Mouse (Mus musculus) myocyte (in vitro differentiated cells): ENCODE results near the gene Ank2. TPM values are rescaled to one million over a fixed set of nuclear protein-coding genes. Genes with fewer than 3 reads are reported as not detected.

Source experiments
- H3K27me3 ChIP-seq: one replicate; pipeline ENCODE4 v1.6.1; 2011; ENCODE audit not compliant: control insufficient read depth, insufficient read depth, insufficient read length
- H3K36me3 ChIP-seq: one replicate; pipeline ENCODE4 v1.6.1; 2011; ENCODE audit not compliant: control insufficient read depth, insufficient read depth
- H3K4me2 ChIP-seq: one replicate; pipeline ENCODE4 v1.6.1; 2011; ENCODE audit warnings: low read depth, control low read depth
- H3K4me3 ChIP-seq: one replicate; pipeline ENCODE4 v1.5.1; 2011; ENCODE audit warnings: mild to moderate bottlenecking, control low read depth, moderate library complexity
- H3K79me2 ChIP-seq: one replicate; pipeline ENCODE4 v1.6.1; 2011; ENCODE audit not compliant: control insufficient read depth, insufficient read depth
- H3ac ChIP-seq: one replicate; pipeline ENCODE4 v1.6.1; 2011; ENCODE audit not compliant: control insufficient read depth, insufficient read length
- CEBPB ChIP-seq: IDR thresholded peaks from 2 replicates; pipeline ENCODE4 v1.6.1; 2011; ENCODE audit warnings: mild to moderate bottlenecking, moderate library complexity; ENCODE audit not compliant: poor library complexity, insufficient read depth, severe bottlenecking
- E2F4 ChIP-seq: IDR thresholded peaks from one replicate; pipeline ENCODE4 v1.6.1; 2011; ENCODE audit warnings: mild to moderate bottlenecking, control low read depth, moderate library complexity; ENCODE audit not compliant: insufficient read depth
- MAX ChIP-seq: IDR thresholded peaks from one replicate; pipeline ENCODE4 v1.6.1; 2011; ENCODE audit warnings: low read depth, mild to moderate bottlenecking, control low read depth
- MYOD1 ChIP-seq, 3 experiments: IDR thresholded peaks; one replicate each; pipeline ENCODE4 v1.6.1; 2011; ENCODE audit warnings: control low read depth in 2 of 3, low read depth in 2 of 3, mild to moderate bottlenecking in 2 of 3, moderate library complexity in 1 of 3; ENCODE audit not compliant: insufficient read length in 2 of 3, control insufficient read depth in 1 of 3
- MYOG ChIP-seq, 3 experiments: IDR thresholded peaks; one replicate each; pipeline ENCODE4 v1.6.1; 2011; ENCODE audit warnings: control low read depth in 2 of 3, low read depth in 2 of 3, mild to moderate bottlenecking in 2 of 3; ENCODE audit not compliant: insufficient read length in 2 of 3, control insufficient read depth in 1 of 3, insufficient read depth in 1 of 3
- POLR2A ChIP-seq: IDR thresholded peaks from one replicate; pipeline ENCODE4 v1.6.1; 2011; ENCODE audit warnings: low read depth, mild to moderate bottlenecking, control low read depth, moderate library complexity; ENCODE audit not compliant: insufficient read length
- POLR2AphosphoS2 ChIP-seq: IDR thresholded peaks from one replicate; pipeline ENCODE4 v1.6.1; 2011; ENCODE audit warnings: low read depth, control low read depth; ENCODE audit not compliant: insufficient read length
- REST ChIP-seq: IDR thresholded peaks from one replicate; pipeline ENCODE4 v1.6.1; 2011; ENCODE audit warnings: mild to moderate bottlenecking, control low read depth, moderate library complexity; ENCODE audit not compliant: insufficient read depth, insufficient read length
- SRF ChIP-seq: IDR thresholded peaks from one replicate; pipeline ENCODE4 v1.6.1; 2011; ENCODE audit warnings: low read depth; ENCODE audit not compliant: control insufficient read depth, insufficient read length
- TCF12 ChIP-seq: IDR thresholded peaks from one replicate; pipeline ENCODE4 v1.6.1; 2011; ENCODE audit warnings: mild to moderate bottlenecking, control low read depth; ENCODE audit not compliant: poor library complexity, insufficient read depth, severe bottlenecking
- TCF3 ChIP-seq: IDR thresholded peaks from one replicate; pipeline ENCODE4 v1.6.1; 2011; ENCODE audit warnings: low read depth, control low read depth; ENCODE audit not compliant: insufficient read length
- USF1 ChIP-seq: IDR thresholded peaks from one replicate; pipeline ENCODE4 v1.6.1; 2011; ENCODE audit warnings: low read depth, mild to moderate bottlenecking, control low read depth, moderate library complexity
- polyA plus RNA-seq: library from polyadenylated mRNA; unstranded; fragments of >200 nt; fragmentation: generic; extraction: Trizol; gene quantifications from one replicate; pipeline ENCODE4 v1.2.1, GENCODE M21; 2012; ENCODE audit warnings: missing spikeins

Ank2 gene
- polyA plus RNA-seq, 1 experiment = 20.2 TPM

DNA sequence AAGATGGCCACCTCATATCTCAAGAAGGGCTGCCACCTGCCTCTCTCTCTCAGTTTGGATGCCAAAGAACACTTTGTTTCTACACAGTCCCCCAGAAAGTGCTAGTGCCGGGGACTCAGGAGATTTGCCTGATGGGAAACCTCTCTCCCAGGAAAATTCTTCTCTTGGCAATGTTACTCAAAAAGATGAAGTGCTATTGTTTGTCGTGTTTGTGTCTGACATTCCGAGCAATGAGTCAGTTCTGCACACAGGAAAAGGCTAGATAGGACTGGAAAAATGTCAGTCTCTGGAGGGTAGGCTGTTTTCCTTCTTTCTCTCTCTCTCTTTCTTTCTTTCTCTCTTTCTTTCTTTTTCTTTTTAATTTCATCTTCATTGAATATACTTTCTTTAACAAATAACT, 577.2 kb downstream of the Ank2 start:
- Histone ChIP-seq H3K79me2 (no peaks in the 10 kb centered on the region), H3K4me3 (no peak overlapping the region), H3K27me3 (no peaks in the 10 kb centered on the region), H3ac (no peak overlapping the region), H3K4me2 (peak overlapping the region; percentile 90), H3K36me3 (no peaks in the 10 kb centered on the region)
- no peak for TF ChIP-seq POLR2AphosphoS2
- no peak for TF ChIP-seq REST

DNA sequence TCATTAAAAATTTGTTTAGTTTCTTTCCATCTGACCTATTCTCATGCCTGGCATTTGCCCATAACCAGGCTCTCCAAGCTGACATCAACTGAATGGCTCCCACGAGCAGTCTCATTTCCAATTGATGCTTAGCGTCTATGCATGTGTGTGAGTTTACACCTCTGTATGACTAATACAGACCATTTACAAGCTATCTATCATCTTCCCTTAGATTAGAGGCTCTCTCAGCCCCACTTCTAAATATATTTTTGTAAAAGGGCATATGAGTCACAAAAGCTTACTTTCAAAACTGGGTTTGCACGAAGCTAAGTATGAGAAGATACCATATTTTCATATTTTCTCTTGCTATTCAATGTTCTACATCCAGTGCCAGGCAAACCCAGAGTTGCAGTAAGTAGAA, 578.9 kb downstream of the Ank2 start:
- no peak overlapping the region for H3K4me3 ChIP-seq
- H3K36me3 ChIP-seq = no peaks in the 10 kb centered on the region
- TF ChIP-seq SRF (no peak), CEBPB (no peak), MYOD1 (IDR thresholded peaks at IDR 0.05; ENCODE audit: control insufficient read depth in 1 of 3, insufficient read length in 2 of 3, low read depth in 2 of 3) (no peak), E2F4 (no peak), USF1 (no peak), TCF12 (no peak), POLR2A (no peak), POLR2AphosphoS2 (no peak), MYOG (IDR thresholded peaks at IDR 0.05; ENCODE audit: control insufficient read depth in 1 of 3, insufficient read depth in 1 of 3, insufficient read length in 2 of 3, low read depth in 2 of 3) (no peak), REST (no peak), TCF3 (no peak)
- H3ac ChIP-seq = no peak overlapping the region
- H3K4me2 ChIP-seq = peak overlapping the region; percentile 90
- no peaks in the 10 kb centered on the region for H3K27me3 ChIP-seq
- no peaks in the 10 kb centered on the region for H3K79me2 ChIP-seq

DNA sequence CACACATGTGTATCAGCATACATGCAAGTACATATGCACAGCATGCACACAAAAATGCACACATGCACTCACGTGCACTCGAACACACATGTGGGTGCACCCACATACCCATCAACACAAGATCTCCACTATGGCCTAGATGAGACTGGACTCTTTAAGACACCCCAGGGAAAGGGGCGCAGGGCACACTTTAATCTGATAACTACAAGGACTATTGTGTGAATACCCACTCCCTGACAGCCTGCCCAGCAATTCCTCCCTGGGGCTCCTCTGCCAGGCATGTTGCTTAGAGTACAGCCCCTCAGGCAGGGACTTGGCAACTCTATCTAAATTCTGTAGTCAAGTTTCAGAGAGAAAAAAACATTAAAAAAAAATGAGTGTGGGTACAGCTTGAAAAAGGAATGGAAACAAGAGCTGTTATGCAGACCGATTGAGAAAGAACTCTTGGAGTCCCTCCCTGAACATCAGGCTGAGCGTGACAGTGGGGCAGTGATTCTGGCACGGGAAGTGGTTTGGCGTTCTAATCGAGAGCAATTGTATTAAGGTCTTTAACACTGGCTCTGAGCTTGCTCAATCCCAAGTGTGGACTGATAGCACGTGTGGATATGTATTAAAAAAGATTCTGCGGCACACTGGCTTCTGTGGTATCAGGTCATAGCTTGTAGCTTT, 580.2 kb downstream of the Ank2 start:
- Histone ChIP-seq H3K79me2 (no peaks in the 10 kb centered on the region), H3K36me3 (no peaks in the 10 kb centered on the region), H3ac (no peak overlapping the region), H3K27me3 (no peaks in the 10 kb centered on the region), H3K4me2 (peak overlapping the region; percentile 5), H3K4me3 (no peak overlapping the region)
- TF ChIP-seq POLR2AphosphoS2 (peak; percentile 42), MAX (no peak), MYOD1 (IDR thresholded peaks at IDR 0.05; ENCODE audit: control insufficient read depth in 1 of 3, insufficient read length in 2 of 3, low read depth in 2 of 3) (no peak), POLR2A (no peak), MYOG (IDR thresholded peaks at IDR 0.05; ENCODE audit: control insufficient read depth in 1 of 3, insufficient read depth in 1 of 3, insufficient read length in 2 of 3, low read depth in 2 of 3) (no peak), SRF (no peak), E2F4 (no peak), TCF12 (no peak)

DNA sequence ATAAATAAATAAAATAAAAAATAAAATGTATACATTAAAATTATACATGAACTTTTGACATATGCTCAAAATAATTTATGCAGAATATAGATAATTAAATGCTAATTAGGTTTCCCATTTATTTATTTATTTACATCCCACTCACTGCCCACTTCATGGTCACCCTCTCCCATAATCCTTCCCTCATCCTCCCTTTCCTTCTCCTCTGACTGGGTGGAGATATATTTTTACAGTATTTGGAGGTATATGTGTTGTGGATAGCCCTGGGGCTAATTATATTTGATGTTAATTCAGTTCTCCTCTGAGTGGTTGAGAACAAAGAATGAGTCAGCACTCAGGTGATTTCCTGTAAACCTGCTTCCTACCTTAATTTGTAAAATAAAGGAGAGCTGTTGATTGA, 582.8 kb downstream of the Ank2 start:
- Histone ChIP-seq H3K4me3 (no peak overlapping the region), H3K79me2 (no peaks in the 10 kb centered on the region), H3K36me3 (no peaks in the 10 kb centered on the region), H3K4me2 (no peak overlapping the region), H3K27me3 (no peaks in the 10 kb centered on the region), H3ac (no peak overlapping the region)
- TF ChIP-seq SRF (no peak), CEBPB (no peak), TCF3 (no peak)

DNA sequence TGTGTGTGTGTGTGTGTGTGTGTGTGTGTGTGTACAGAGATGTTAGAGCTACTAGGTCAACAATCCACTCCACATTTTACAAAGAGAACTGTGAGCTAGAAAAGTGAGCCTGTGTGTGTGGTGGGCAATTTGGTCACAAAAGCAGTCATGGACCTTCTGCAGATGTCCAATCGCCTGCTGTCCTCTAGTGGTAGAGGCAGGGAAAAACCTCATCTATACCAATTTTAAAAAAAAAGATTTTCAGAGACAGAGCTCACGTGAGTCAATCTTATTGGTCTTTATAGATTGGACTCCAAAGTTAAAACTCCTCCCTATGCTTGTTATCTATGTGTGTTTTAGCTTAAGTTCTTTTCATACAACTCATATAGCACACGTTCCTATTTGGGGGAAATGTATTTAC, 595.6 kb downstream of the Ank2 start:
- Histone ChIP-seq H3ac (no peak overlapping the region), H3K4me3 (no peak overlapping the region), H3K27me3 (no peaks in the 10 kb centered on the region), H3K79me2 (no peaks in the 10 kb centered on the region), H3K36me3 (no peaks in the 10 kb centered on the region), H3K4me2 (no peak overlapping the region)
- TF ChIP-seq USF1 = no peak
- no peak for TF ChIP-seq TCF12
- no peak for TF ChIP-seq SRF
- TF ChIP-seq POLR2A = no peak
- TF ChIP-seq MYOD1 (IDR thresholded peaks at IDR 0.05; ENCODE audit: control insufficient read depth in 1 of 3, insufficient read length in 2 of 3, low read depth in 2 of 3) = no peak
- no peak for TF ChIP-seq MYOG (IDR thresholded peaks at IDR 0.05; ENCODE audit: control insufficient read depth in 1 of 3, insufficient read depth in 1 of 3, insufficient read length in 2 of 3, low read depth in 2 of 3)
- no peak for TF ChIP-seq E2F4
- TF ChIP-seq CEBPB = no peak
- no peak for TF ChIP-seq MAX
- no peak for TF ChIP-seq TCF3
- no peak for TF ChIP-seq POLR2AphosphoS2
- no peak for TF ChIP-seq REST
